Mouse (Mus musculus) stomach, embryonic 16.5 days (tissue): ENCODE data around the gene Trim61. TPM values are rescaled to one million over a fixed set of nuclear protein-coding genes. Genes with fewer than 3 reads are reported as not detected.

Experiments used
- ATAC-seq: fragments of 200-750 bp; cut with Nextera tagmentation; 2 replicates; pipeline ENCODE4 v1.8.0; 2017; ENCODE audit warnings: moderate number of reproducible peaks, moderate TSS enrichment; ENCODE audit not compliant: insufficient read depth, low FRiP score
- H3K27ac ChIP-seq: fragments of 300-500 bp; sonication (generic); 2 replicates; pipeline ENCODE4 v1.5.1; 2014; ENCODE audit warnings: low read length
- H3K27me3 ChIP-seq: fragments of 300-500 bp; sonication (generic); 2 replicates; pipeline ENCODE4 v1.6.1; 2014; ENCODE audit warnings: low read length, control low read depth, mixed read lengths; ENCODE audit not compliant: control insufficient read depth, insufficient read depth
- H3K36me3 ChIP-seq: fragments of 300-500 bp; sonication (generic); 2 replicates; pipeline ENCODE4 v1.6.1; 2014; ENCODE audit warnings: low read length; ENCODE audit not compliant: control insufficient read depth, insufficient read depth
- H3K4me1 ChIP-seq: fragments of 300-500 bp; sonication (generic); 2 replicates; pipeline ENCODE4 v1.6.1; 2014; ENCODE audit warnings: low read length, control low read depth, mixed read lengths; ENCODE audit not compliant: control insufficient read depth, insufficient read depth
- H3K4me2 ChIP-seq: fragments of 300-500 bp; sonication (generic); 2 replicates; pipeline ENCODE4 v1.6.1; 2014; ENCODE audit warnings: low read depth, low read length, mixed read lengths
- H3K4me3 ChIP-seq: fragments of 300-500 bp; sonication (generic); replicated peaks from 2 replicates; pipeline ENCODE4 v1.5.1; 2014; ENCODE audit warnings: mild to moderate bottlenecking, low read length
- H3K9ac ChIP-seq: fragments of 300-500 bp; sonication (generic); 2 replicates; pipeline ENCODE4 v1.6.1; 2014; ENCODE audit warnings: low read length
- H3K9me3 ChIP-seq: fragments of 300-500 bp; sonication (generic); replicated peaks from 2 replicates; pipeline ENCODE4 v1.6.1; 2016; ENCODE audit warnings: low read length, control low read depth; ENCODE audit not compliant: control insufficient read depth
- WGBS: fragments of 180-500 bp; shearing (Covaris S2); extraction: QIAGEN DNeasy Blood & Tissue Kit; methylation state at CpG from one replicate; pipeline ENCODE4 v1.1.7; 2014; 5-methylcytosine and 5-hydroxymethylcytosine counted together
- polyA plus RNA-seq: library from polyadenylated mRNA; unstranded; fragments of >200 nt; fragmentation: Nextera tagmentation; extraction: Ambion mirVana; gene quantifications from 2 replicates; pipeline ENCODE4 v1.2.1, GENCODE M21; 2015

The Trim61 gene
- polyA plus RNA-seq, 1 experiment from 2014 or later = 0.06 TPM

GRCm38 (mm10) chr8:65047801-65048200, 29.5 kb upstream of the Trim61 start:
- Histone ChIP-seq H3K9me3 (no peaks in the 10 kb centered on the region), H3K4me3 (no peak overlapping the region), H3K36me3 (no peaks in the 10 kb centered on the region), H3K4me2 (no peak overlapping the region), H3K4me1 (no peaks in the 10 kb centered on the region), H3K27me3 (no peaks in the 10 kb centered on the region), H3K27ac (no peak overlapping the region), H3K9ac (no peak overlapping the region)
- ATAC-seq = no peak
- WGBS = 88% methylated on average over 4 of the region's 4 CpGs

DNA sequence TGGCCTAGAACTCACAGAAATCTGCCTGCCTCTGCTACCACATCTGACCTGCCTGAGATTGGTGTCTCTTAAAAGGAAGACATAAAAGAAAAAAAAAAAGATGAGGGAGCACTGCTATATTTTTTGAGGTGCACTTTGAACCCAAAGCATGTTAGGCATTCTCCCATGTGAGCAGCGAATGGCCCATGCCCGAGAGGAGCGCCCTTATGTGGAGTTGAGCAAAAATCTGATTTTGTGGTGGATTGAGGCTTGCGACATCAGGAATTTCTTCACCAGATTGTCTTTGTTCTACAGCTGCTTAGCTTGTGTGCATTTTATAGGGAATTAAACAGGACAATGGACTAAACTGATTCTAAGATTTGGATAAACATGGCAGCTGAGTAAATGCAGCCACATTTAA, 28.9 kb upstream of the Trim61 start:
- WGBS = 87% methylated on average over 4 of the region's 4 CpGs
- Histone ChIP-seq H3K4me3 (no peak overlapping the region), H3K4me1 (no peaks in the 10 kb centered on the region), H3K9ac (no peak overlapping the region), H3K27me3 (no peaks in the 10 kb centered on the region), H3K9me3 (no peaks in the 10 kb centered on the region), H3K27ac (no peak overlapping the region), H3K4me2 (no peak overlapping the region), H3K36me3 (no peaks in the 10 kb centered on the region)
- ATAC-seq = no peak

DNA sequence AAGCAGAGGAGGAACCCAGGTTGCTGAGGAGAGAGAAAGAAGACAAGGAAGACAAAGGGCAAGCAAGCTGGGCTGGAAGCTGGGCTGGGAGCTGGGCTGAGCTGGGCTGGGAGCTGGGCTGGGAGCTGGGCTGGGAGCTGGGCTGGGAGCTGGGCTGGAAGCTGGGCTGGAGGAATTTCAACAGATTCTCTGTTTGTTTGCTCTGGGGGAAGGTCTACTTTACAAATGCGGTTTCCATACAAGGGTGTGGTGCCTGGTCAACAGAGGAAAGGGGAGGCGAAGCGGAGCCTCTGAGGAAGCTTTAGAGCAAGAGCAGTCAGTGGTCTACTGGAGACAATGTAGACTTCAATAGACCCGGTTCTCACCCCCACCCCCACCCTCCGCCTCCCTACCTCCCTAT, 28.2 kb upstream of the Trim61 start:
- peak; percentile 79 for ATAC-seq
- Histone ChIP-seq H3K9me3 (no peaks in the 10 kb centered on the region), H3K36me3 (no peaks in the 10 kb centered on the region), H3K4me1 (no peaks in the 10 kb centered on the region), H3K4me3 (no peak overlapping the region; the same call in 1 of the 2 replicates), H3K9ac (peak overlapping the region; percentile 31; the same call in 1 of the 2 replicates), H3K27ac (peak overlapping the region; percentile 46; the same call in 1 of the 2 replicates), H3K27me3 (no peaks in the 10 kb centered on the region), H3K4me2 (peak overlapping the region; percentile 32)
- WGBS = 41% methylated on average over 5 of the region's 5 CpGs

GRCm38 (mm10) chr8:65037117-65037533, 18.8 kb upstream of the Trim61 start, which contains the start of gene Apela:
Apela (minus strand) TSS chr8:65037336.
- H3K9me3 ChIP-seq = no peaks in the 10 kb centered on the region
- 1% methylated on average over 8 of the region's 8 CpGs for WGBS

GRCm38 (mm10) chr8:65034136-65034535, 15.8 kb upstream of the Trim61 start:
- Histone ChIP-seq H3K9me3 (no peaks in the 10 kb centered on the region), H3K27ac (no peak overlapping the region), H3K27me3 (no peaks in the 10 kb centered on the region), H3K4me2 (no peak overlapping the region), H3K9ac (no peak overlapping the region), H3K36me3 (no peaks in the 10 kb centered on the region), H3K4me1 (peaks cover 9% of the 10 kb centered on the region), H3K4me3 (no peak overlapping the region)
- ATAC-seq = no peak
- 37% methylated on average over 2 of the region's 2 CpGs for WGBS

More at GRCm38 (mm10) chr8:65037117-65037533, 18.8 kb upstream of the Trim61 start, which contains the start of gene Apela:
- Histone ChIP-seq H3K4me3 (peak within 1 kb of the TSS; percentile 28), H3K9ac (no peak within 1 kb of the TSS), H3K4me1 (peaks cover 9% of the 10 kb centered on the region), H3K4me2 (peak within 1 kb of the TSS; percentile 55), H3K36me3 (no peaks in the 10 kb centered on the region), H3K27me3 (no peaks in the 10 kb centered on the region), H3K27ac (peak within 1 kb of the TSS; percentile 28; the same call in 1 of the 2 replicates)
- ATAC-seq = peak; percentile 89

GRCm38 (mm10) chr8:65033056-65033455, 14.7 kb upstream of the Trim61 start:
- no peaks in the 10 kb centered on the region for H3K27me3 ChIP-seq
- H3K4me2 ChIP-seq = no peak overlapping the region
- no peak overlapping the region for H3K27ac ChIP-seq
- no peak overlapping the region for H3K4me3 ChIP-seq
- no peak for ATAC-seq
- no peaks in the 10 kb centered on the region for H3K36me3 ChIP-seq
- no peaks in the 10 kb centered on the region for H3K9me3 ChIP-seq
- 64% methylated on average over 13 of the region's 13 CpGs for WGBS
- peaks cover 9% of the 10 kb centered on the region for H3K4me1 ChIP-seq
- no peak overlapping the region for H3K9ac ChIP-seq

- Histone ChIP-seq H3K27me3 (no peaks in the 10 kb centered on the region), H3K9me3 (no peaks in the 10 kb centered on the region), H3K4me2 (no peak overlapping the region), H3K36me3 (no peaks in the 10 kb centered on the region), H3K27ac (no peak overlapping the region), H3K4me1 (peaks cover 9% of the 10 kb centered on the region), H3K4me3 (no peak overlapping the region), H3K9ac (no peak overlapping the region)
- ATAC-seq = no peak
- 82% methylated on average over 1 of the region's 1 CpGs for WGBS
Observed at GRCm38 (mm10) chr8:65032107-65032506, 13.8 kb upstream of the Trim61 start.

DNA sequence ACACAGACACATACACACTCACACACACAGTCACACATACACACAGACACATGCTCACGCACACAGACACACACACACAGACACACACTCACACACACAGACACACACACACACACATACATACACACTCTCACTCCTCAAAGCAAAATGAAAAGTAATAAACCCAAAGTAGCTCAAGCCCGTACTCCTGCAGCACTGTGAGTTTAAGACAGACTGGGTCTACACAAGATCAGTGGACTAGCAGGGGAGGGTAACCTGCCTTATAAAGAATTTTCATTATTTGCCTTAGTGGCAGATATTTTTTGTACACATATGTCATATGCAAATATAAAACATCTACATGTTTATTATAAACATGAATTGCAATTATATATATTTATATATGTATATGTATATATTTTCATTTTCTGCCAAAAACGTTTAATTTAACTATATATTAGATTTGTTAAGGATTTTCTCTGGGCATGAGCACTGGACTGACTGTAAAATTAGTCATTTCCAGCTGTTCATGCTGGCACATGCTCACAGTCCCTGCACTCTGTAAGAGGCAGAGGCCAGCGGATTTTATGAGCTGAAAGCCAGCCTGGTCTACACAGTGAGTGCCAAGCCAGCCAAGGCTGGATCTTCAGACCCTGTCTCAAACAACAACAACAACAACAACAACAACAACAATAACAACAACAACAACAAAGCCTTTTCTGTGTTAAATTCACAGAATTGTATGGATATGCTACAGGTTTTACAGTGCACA, 12.6 kb upstream of the Trim61 start:
- no peak overlapping the region for H3K4me2 ChIP-seq
- 71% methylated on average over 4 of the region's 4 CpGs for WGBS
- no peak for ATAC-seq
- peaks cover 9% of the 10 kb centered on the region for H3K4me1 ChIP-seq
- no peaks in the 10 kb centered on the region for H3K36me3 ChIP-seq
- no peak overlapping the region for H3K9ac ChIP-seq
- no peak overlapping the region for H3K27ac ChIP-seq
- no peaks in the 10 kb centered on the region for H3K9me3 ChIP-seq
- H3K4me3 ChIP-seq = no peak overlapping the region
- no peaks in the 10 kb centered on the region for H3K27me3 ChIP-seq

GRCm38 (mm10) chr8:65029776-65030175, 11.5 kb upstream of the Trim61 start:
- H3K4me3 ChIP-seq = no peak overlapping the region
- H3K9ac ChIP-seq = no peak overlapping the region
- H3K9me3 ChIP-seq = no peaks in the 10 kb centered on the region
- no peaks in the 10 kb centered on the region for H3K27me3 ChIP-seq
- ATAC-seq = no peak
- H3K4me1 ChIP-seq = peaks cover 6% of the 10 kb centered on the region
- no peak overlapping the region for H3K27ac ChIP-seq
- H3K36me3 ChIP-seq = no peaks in the 10 kb centered on the region
- 86% methylated on average over 4 of the region's 4 CpGs for WGBS
- H3K4me2 ChIP-seq = no peak overlapping the region
